Mouse (Mus musculus) limb, embryonic 15.5 days (tissue): ENCODE measurements at regions not wholly inside any gene's neighbourhood (a gene's known extent, or its start where the extent isn't known, plus 50 kb on each side); places are given as distances from the start of the nearest gene placed in this dataset.

Experiments used
- ATAC-seq: fragments of 200-750 bp; cut with Nextera tagmentation; 2 replicates; pipeline ENCODE4 v1.8.0; 2017; ENCODE audit warnings: low read depth, moderate TSS enrichment; ENCODE audit not compliant: insufficient number of reproducible peaks, low FRiP score, low TSS enrichment
- H3K27ac ChIP-seq: fragments of 300-500 bp; sonication (generic); 2 replicates; pipeline ENCODE4 v1.5.1; 2015; ENCODE audit warnings: moderate library complexity, mild to moderate bottlenecking, inconsistent platforms
- H3K27me3 ChIP-seq: fragments of 300-500 bp; sonication (generic); 2 replicates; pipeline ENCODE4 v1.6.1; 2015; ENCODE audit warnings: inconsistent platforms
- H3K36me3 ChIP-seq: fragments of 300-500 bp; sonication (generic); 2 replicates; pipeline ENCODE4 v1.6.1; 2015; ENCODE audit warnings: inconsistent platforms
- H3K4me1 ChIP-seq: fragments of 300-500 bp; sonication (generic); 2 replicates; pipeline ENCODE4 v1.6.1; 2015; ENCODE audit warnings: inconsistent platforms
- H3K4me2 ChIP-seq: fragments of 300-500 bp; sonication (generic); 2 replicates; pipeline ENCODE4 v1.6.1; 2015; ENCODE audit warnings: mild to moderate bottlenecking, inconsistent platforms
- H3K4me3 ChIP-seq: fragments of 300-500 bp; sonication (generic); 2 replicates; pipeline ENCODE4 v1.5.1; 2015; ENCODE audit warnings: mild to moderate bottlenecking, inconsistent platforms
- H3K9ac ChIP-seq: fragments of 300-500 bp; sonication (generic); 2 replicates; pipeline ENCODE4 v1.6.1; 2015; ENCODE audit warnings: inconsistent platforms
- H3K9me3 ChIP-seq: fragments of 300-500 bp; sonication (generic); 2 replicates; pipeline ENCODE4 v1.6.1; 2016; ENCODE audit warnings: inconsistent platforms
- WGBS: fragments of 180-500 bp; shearing (Covaris S2); methylation state at CpG from one replicate; pipeline ENCODE4 v1.1.7; 2015; 5-methylcytosine and 5-hydroxymethylcytosine counted together

DNA sequence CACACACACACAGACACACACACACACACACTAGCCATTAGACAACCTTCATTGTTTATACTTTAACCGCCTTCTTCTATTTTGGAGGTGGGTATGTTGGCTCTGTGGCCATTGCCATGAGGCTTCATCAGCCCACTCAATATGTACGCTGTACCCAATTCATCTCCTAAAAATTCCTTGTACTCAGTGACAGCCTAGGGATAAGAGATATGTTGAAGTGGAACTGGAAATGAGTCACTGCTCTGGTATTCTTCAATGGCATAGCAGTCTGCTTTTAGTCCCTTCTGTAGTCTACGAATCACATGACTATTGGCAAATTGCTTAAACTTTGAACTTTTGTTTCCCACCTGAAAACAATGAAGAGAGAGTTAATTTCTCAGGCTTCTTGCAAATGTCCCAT, 349.6 kb upstream of the Got2 start:
- H3K4me3 ChIP-seq, result no peak overlapping the region
- ATAC-seq, result no peak
- no peaks in the 10 kb centered on the region for H3K9me3 ChIP-seq
- 76% methylated on average over 3 of the region's 3 CpGs for WGBS
- no peaks in the 10 kb centered on the region for H3K36me3 ChIP-seq
- H3K4me2 ChIP-seq, result no peak overlapping the region
- H3K4me1 ChIP-seq, result no peaks in the 10 kb centered on the region
- no peaks in the 10 kb centered on the region for H3K27me3 ChIP-seq
- no peak overlapping the region for H3K27ac ChIP-seq
- no peak overlapping the region for H3K9ac ChIP-seq

DNA sequence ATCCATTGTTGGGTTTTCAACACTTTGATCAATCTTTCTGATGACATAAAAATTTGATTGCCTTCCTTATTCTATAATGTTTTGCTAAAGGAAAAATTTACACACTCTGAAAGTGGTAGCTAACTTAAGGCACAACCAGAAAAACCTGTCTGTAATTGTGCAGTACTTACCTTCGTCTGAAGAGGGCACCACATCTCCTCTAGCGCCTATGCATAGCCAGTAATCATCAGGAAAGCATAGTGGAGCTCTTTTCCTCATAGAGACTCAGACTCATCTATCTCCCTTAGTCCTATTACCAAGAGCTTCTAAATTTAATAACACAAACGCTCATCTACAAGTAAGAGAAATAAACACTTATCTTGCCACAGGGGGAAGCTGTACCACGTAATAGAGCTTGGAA, 342.1 kb upstream of the Got2 start:
- no peak overlapping the region for H3K4me2 ChIP-seq
- no peak overlapping the region for H3K27ac ChIP-seq
- no peaks in the 10 kb centered on the region for H3K4me1 ChIP-seq
- H3K27me3 ChIP-seq, result no peaks in the 10 kb centered on the region
- H3K9me3 ChIP-seq, result no peaks in the 10 kb centered on the region
- H3K9ac ChIP-seq, result no peak overlapping the region
- H3K4me3 ChIP-seq, result no peak overlapping the region
- no peak for ATAC-seq
- 34% methylated on average over 4 of the region's 4 CpGs for WGBS
- H3K36me3 ChIP-seq, result no peaks in the 10 kb centered on the region
